Mouse (Mus musculus) thymus, adult 2 months (tissue): Measurements from ENCODE around the gene Irf9.

ENCODE experiments used
- CTCF ChIP-seq: fragments of 200-500 bp; IDR thresholded peaks from 2 replicates; pipeline ENCODE4 v1.5.1; 2012; ENCODE audit warnings: mild to moderate bottlenecking, control low read depth, low read length, moderate library complexity, borderline replicate concordance; ENCODE audit not compliant: control insufficient read depth, poor library complexity, insufficient read depth; ENCODE audit errors: extremely low read depth
- POLR2A ChIP-seq: fragments of 200-500 bp; IDR thresholded peaks from 2 replicates; pipeline ENCODE4 v1.6.1; 2012; ENCODE audit warnings: mild to moderate bottlenecking, low read length, control low read depth, moderate library complexity; ENCODE audit not compliant: control insufficient read depth, poor library complexity, insufficient read depth; ENCODE audit errors: extremely low read depth

- no peak for TF ChIP-seq CTCF
- TF ChIP-seq POLR2A = no peak
These were observed 5.0 kb downstream of the Irf9 start for GRCm38 (mm10) chr14:55608339-55608738.
